Mouse (Mus musculus) gonadal fat pad, adult 2 months (tissue): ENCODE data around the gene Fance. TPM values are rescaled to one million over a fixed set of nuclear protein-coding genes. Genes with fewer than 3 reads are reported as not detected.
"Not testable (repeated sequence)": the region's sequence is repeated elsewhere in the genome, so short reads cannot be mapped to it uniquely, and the experiment has no call there.

Experiments
- DNase-seq: peaks from one replicate; pipeline ENCODE4 v3.0.0-alpha.2; 2012; ENCODE audit warnings: low read depth
- polyA plus RNA-seq: library from polyadenylated mRNA; depleted of rRNA; stranded (reverse); fragments of >200 nt; gene quantifications from 2 replicates; pipeline ENCODE4 v1.2.3, GENCODE M21; 2012

Gene Fance
- polyA plus RNA-seq, 1 experiment: 14.8 TPM

GRCm38 (mm10) chr17:28291346-28291745 is 22.0 kb upstream of the Fance start:
- no peak for DNase-seq

- no peak for DNase-seq
Observed at GRCm38 (mm10) chr17:28293716-28294115, 19.6 kb upstream of the Fance start.

- DNase-seq: no peak
Observed at GRCm38 (mm10) chr17:28294449-28295333, 18.6 kb upstream of the Fance start.

- DNase-seq: no peak
Observed at GRCm38 (mm10) chr17:28298888-28299287, 14.4 kb upstream of the Fance start.

GRCm38 (mm10) chr17:28299669-28300320 is 13.5 kb upstream of the Fance start:
- no peak for DNase-seq

- DNase-seq: no peak
Observed at GRCm38 (mm10) chr17:28300323-28300722, 13.0 kb upstream of the Fance start.

GRCm38 (mm10) chr17:28300850-28301249 is 12.5 kb upstream of the Fance start:
- no peak for DNase-seq

GRCm38 (mm10) chr17:28305172-28305571 is 8.1 kb upstream of the Fance start:
- DNase-seq: no peak

- DNase-seq: no peak
Observed at GRCm38 (mm10) chr17:28308297-28309195, 4.8 kb upstream of the Fance start.

- DNase-seq: no peak
Observed at GRCm38 (mm10) chr17:28310831-28311230, 2.5 kb upstream of the Fance start.

- DNase-seq: no peak
Observed at GRCm38 (mm10) chr17:28311366-28312132, 1.8 kb upstream of the Fance start.

- no peak for DNase-seq
Observed at GRCm38 (mm10) chr17:28312232-28313211, 797 bp upstream of the Fance start.

- no peak for DNase-seq
Observed at GRCm38 (mm10) chr17:28313880-28314225, 534 bp downstream of the Fance start.

- DNase-seq: no peak
Observed at GRCm38 (mm10) chr17:28315611-28316160, 2.4 kb downstream of the Fance start.

- no peak for DNase-seq
Observed at GRCm38 (mm10) chr17:28316476-28316875, 3.2 kb downstream of the Fance start.

GRCm38 (mm10) chr17:28317091-28317490 is 3.8 kb downstream of the Fance start:
- DNase-seq: no peak

- no peak for DNase-seq
Observed at GRCm38 (mm10) chr17:28317725-28318124, 4.4 kb downstream of the Fance start.

GRCm38 (mm10) chr17:28321700-28322099 is 8.4 kb downstream of the Fance start:
- DNase-seq: no peak

GRCm38 (mm10) chr17:28323786-28324185 is 10.5 kb downstream of the Fance start:
- no peak for DNase-seq

- not testable (repeated sequence) for DNase-seq
Observed at GRCm38 (mm10) chr17:28324416-28324815, 11.1 kb downstream of the Fance start.
